Mouse (Mus musculus): ENCODE measurements at regions not wholly inside any gene's neighbourhood (a gene's known extent, or its start where the extent isn't known, plus 50 kb on each side); places are given as distances from the start of the nearest gene placed in this dataset.
"Not testable (repeated sequence)": the region's sequence is repeated elsewhere in the genome, so short reads cannot be mapped to it uniquely, and the experiment has no call there.

- not testable (repeated sequence) for DNase-seq
These were observed 188.2 kb upstream of the Asap2 start for GRCm38 (mm10) chr12:20802027-20802426.

DNA sequence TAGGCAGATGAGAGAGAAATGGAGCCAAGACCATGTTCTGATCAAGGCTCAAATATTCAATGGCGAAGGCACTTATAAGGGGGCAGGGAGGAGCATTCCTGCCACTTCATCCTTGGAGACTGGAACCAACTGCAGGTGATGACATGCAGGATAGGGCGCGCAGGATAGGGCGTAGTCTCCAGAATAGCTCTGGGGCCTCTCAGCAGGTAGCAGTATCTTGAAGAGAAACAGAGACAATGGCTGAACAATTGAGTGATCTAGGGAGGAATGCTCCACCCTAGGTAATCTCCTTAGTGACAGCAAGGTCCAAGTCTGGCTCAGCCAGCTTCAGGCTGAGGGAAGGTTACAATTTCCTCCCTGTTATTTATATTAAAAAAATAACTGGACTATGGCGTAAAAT is 184.8 kb upstream of the Asap2 start:
- not testable (repeated sequence) for DNase-seq

GRCm38 (mm10) chr12:20806681-20807080 is 183.6 kb upstream of the Asap2 start:
- no peak for DNase-seq

DNA sequence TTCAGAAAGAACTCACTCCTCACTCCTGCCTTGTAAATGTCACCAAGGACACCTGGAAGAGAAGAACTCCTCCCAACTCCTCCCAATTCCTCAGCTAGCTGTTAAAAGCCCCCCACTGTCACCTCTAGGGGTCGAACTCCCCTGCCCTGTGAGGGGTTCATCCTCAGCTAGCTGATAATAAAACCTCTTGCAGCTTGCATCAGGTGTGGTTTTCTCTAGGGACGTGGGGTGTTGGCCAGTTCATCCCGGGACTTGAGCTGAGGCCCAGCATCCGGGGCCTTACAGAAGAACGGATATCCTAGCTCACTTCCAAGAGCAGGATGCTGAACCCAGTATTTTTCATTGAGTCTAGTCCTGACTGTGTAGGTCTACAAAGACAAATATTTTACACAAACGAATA is 176.4 kb upstream of the Asap2 start:
- not testable (repeated sequence) for DNase-seq

GRCm38 (mm10) chr12:20815121-20815520 is 175.1 kb upstream of the Asap2 start:
- DNase-seq: not testable (repeated sequence)

DNA sequence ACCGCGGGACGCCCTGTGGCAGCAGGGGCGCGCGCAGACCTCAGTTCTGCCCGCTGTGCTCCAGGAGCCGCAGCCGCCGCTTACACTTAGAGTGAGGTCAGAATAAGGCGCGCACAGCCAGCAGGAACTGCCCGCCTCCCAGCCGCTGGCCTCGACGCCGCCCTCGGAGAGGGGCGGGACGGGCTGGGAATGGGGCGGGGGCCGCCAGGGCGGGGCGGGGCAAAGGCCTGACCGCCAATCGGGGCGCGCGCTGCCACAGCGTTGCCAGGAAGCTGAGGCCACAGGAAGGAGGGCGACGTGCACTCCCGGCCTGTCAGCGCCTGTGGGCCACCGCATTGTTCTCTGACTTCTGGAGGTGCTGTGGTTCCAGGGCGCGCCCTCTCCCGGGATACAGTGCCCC is 174.7 kb upstream of the Asap2 start:
- no peak for DNase-seq

- not testable (repeated sequence) for DNase-seq
These were observed 146.5 kb upstream of the Asap2 start for GRCm38 (mm10) chr12:20843661-20844320.

GRCm38 (mm10) chr12:20844873-20845272 is 145.4 kb upstream of the Asap2 start:
- peak; percentile 4 for DNase-seq

DNA sequence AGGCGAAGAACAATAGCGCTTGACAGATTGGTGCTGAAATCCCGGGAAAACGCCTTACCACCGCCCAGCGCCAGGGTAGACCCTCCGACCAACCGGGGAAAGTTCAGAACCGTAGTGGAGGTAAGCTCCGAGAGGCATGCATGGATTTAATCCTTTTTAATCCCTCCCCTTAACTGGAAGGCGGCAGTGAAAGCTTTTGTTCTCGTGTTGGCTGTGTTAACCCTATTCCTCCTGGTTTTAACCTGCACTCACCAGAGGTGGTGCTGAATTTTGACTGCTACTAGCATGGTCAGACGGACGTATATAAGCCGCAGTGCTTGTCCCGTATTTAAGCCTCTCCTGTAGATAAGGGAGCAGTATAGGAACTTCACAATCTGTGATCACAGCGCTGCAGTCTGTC is 145.0 kb upstream of the Asap2 start:
- DNase-seq: no peak

GRCm38 (mm10) chr12:20884104-20884503 is 106.2 kb upstream of the Asap2 start:
- DNase-seq: not testable (repeated sequence)

DNA sequence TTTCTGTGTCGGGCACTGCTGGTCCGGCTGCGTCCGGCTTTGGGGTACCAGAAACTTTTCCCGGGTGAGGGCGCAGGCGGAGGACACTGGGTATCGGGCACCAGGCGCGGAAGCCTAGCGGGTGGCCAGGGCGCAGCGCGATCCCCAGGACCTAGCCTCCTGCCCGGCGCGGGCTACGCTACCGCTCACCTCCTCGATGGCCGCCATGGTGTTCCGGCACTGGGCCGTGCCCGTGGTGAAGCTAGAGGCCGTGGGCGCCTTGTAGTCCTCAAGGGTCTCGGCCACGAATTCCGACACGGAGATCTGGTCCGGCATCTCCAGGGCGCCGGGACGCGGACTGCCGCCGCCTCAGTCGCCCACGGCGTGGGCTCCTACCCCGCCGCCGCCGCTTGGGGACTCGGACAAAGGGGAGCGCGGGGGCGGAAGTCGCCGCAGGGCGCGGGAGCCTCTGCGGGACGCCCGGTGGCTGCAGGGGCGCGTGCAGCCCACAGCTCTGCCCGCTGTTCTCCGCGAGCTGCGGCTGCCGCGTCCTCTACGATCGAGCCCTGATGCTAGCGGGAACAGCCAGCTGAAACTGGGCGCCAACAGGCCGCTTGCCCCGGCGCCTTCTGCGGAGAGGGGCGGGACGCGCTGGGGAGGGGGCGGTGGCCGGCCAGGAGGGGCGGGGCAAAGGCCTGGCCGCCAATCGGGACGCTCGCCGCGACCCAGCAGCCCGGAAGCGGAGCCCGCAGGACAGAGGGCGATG is 69.4 kb upstream of the Asap2 start:
- peak; percentile 23 for DNase-seq

DNA sequence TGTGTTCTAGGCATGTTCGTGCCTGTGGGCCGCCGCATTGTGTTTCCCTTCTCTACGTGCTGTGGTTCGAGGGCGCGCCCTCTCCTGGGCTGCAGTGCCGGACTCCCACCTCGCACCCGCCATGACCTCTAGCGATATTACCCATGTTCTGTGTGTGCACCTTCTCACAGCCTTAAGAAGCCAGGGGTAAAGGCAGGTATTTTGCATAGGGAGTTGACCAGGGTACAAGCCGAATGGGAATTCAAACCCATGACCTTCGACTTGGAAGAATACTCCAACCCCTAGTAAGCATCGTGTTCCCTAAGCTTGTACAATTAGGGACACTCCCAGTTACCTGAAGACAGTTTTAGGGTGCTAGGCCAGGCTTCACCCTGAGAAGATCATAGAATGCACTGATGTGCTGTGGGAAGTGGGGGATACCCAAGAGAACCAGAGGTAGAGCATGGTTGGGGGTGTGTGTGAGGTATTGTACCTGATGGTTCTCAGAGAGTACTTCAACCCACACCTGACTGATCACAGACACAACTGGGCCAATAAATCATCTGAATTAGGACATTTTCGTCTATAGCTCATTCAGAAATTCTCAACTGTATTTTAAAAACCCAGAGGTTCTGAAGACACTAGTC is 68.7 kb upstream of the Asap2 start:
- DNase-seq: not testable (repeated sequence)

- DNase-seq: peak; percentile 13
These were observed 61.3 kb upstream of the Asap2 start for GRCm38 (mm10) chr12:20928966-20929365.

Data from cerebellum, adult 11 months (tissue).